Mouse (Mus musculus) testis, postnatal 14 days (tissue): ENCODE measurements around the gene Gm45062.

ENCODE experiments used
- DNase-seq: peaks from one replicate; pipeline ENCODE4 v3.0.0; 2021; ENCODE audit warnings: low spot score

Gene Gm45062

GRCm38 (mm10) chr6:8619582-8620350 is 360.5 kb downstream of the Gm45062 start:
- DNase-seq: no peak

- DNase-seq: no peak
Observed at GRCm38 (mm10) chr6:8623045-8623444, 363.8 kb downstream of the Gm45062 start.

DNA sequence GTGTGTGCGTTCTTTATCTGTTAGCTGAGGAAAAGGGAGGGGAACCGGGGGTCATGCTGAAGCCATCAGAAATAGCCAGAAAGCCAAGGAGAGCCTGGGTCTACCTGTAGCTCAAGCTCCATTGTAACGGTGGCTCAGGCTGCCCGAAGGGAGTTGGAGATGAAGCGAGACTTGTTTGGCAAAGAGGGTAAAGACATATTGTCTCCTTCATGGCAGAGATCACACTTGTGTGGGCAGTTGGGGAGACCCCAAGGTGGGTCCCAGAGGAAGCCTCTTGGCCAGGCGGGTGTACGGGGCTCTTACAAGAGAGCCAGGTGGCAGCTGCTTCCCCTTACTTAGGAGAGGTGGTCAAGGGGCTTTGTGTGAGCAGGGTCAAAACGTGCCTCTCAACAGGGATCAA is 369.0 kb downstream of the Gm45062 start:
- DNase-seq: no peak

DNA sequence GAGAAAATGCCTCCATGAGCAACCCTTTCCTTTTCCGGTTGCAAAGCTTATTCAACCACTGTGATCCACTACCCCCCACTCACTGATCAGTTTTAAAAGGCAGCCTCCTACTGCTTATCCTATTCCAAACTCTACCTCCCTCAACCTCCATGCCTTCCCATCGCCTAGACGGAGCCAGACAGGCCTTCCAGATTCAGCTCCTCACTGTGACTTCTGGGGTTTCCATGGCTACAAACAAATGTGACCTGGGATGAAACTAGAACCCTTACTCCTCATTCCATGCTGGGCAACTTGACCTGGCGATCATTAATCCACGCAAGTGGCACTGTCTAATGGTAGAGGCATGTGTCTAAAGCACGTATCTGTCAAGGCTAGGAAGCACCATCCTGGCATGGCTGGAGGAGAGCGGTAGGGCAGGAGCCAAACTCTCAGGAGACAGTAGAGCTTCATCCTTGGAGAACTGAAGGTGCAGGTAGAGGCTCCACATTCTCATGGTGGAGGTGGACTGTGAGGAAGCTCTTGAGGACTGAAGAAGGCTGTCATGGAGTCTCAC is 369.5 kb downstream of the Gm45062 start:
- DNase-seq: no peak

GRCm38 (mm10) chr6:8630531-8630930 is 371.3 kb downstream of the Gm45062 start:
- no peak for DNase-seq

GRCm38 (mm10) chr6:8631362-8631761 is 372.1 kb downstream of the Gm45062 start:
- DNase-seq: no peak

DNA sequence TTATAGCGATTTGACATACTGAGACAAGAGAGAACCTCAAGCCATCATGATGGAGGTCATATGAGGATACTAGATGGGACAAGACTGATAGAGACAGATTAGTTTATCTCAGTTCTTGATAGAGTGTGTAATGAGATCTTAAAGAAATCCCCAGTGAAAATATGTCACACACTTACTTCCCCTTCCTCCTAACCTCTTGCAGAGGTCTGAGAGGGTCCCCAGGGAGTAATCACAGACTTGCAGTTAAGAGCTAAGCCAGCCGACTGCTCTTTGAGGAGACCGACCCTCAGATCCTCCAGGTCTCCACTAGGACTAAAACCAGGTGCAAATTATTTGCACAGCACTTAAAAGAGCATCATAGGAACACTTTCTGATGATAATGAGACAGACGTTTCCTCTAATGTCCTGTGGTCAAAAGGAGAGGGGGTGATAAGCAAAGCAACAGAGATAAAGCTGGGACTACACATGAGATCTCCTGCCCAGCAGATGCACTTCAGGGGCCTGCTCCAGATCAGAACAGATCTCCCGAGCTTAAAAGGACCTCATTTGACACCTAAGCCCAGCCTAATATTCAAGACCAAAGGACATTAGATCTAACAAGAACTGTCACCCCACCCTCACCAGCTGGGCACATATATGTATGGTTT is 372.9 kb downstream of the Gm45062 start:
- no peak for DNase-seq

DNA sequence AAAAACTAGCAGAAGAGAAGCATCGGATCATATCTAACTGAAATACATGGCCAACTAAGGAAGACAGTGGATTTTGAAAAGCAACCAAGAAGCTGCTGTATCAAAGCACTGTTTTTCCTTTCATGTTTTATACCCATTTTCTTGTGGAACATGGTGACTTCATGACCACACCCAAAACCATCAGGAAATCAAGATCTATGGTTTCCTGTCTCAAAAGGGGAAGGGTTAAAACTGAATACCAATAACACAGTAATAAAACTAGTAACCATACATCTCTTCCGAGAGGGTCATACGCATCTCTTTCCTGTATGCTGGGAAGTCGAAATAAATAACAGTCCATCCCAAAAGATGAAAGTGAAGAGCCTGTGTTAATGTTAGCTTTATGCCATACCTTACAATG is 373.5 kb downstream of the Gm45062 start:
- no peak for DNase-seq

DNA sequence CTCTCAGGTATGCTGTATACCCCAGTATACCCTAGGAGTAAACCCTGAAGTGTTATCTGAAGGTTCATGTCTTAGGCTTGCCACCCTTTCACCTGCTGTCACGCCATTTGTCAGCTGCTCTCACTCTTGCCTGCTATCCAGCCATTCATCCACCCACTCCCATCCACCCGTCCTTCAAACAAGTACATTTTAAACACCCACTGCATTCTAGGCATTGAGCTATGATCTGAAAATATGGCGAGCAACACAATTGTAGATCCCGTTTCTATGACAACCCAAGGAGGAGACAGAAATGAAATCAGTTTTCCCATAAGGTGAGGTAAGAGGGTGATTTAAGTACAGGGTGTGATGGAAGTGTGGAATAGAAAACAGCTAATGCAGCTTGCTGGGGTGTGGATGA is 378.9 kb downstream of the Gm45062 start:
- DNase-seq: no peak

GRCm38 (mm10) chr6:8638899-8639298 is 379.6 kb downstream of the Gm45062 start:
- no peak for DNase-seq

DNA sequence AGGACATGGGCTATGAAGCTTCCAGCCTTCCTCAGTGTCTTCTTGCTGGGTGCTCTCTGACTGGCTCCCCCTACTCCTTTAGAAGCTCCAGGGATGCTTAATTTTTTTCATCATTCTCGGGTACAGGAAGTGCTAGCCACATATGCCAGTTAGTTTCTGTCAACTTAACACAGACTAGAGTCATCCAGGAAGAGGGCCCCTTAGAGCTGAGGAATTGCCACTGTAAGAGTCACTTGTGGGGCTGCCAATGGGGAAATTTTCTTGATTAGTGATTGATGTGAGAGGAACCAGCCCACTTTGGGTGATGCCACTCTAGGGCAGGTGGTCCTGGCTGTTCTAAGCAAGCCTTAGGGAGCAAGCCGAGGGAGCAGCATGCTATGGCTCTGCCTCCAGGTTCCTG is 380.3 kb downstream of the Gm45062 start:
- no peak for DNase-seq

DNA sequence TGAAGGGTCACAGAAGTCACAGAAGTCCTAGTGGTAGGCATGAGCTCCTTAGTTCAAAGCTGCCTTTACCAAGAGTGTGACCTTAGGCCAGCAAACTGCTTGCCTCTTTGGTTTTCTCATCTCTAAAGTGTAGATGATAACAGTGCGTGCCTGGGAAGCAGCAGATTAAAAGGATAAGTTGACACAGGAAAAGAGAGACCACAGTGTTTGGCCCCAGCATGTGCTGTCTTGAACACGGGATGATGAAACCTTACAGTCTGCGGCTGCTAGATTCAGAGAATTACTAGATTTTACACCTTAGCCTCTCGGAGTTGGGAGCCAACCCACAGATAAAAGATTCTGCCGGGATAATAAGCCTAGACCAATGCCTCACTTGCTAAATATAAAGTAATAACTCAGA is 381.6 kb downstream of the Gm45062 start:
- DNase-seq: no peak

- no peak for DNase-seq
Observed at GRCm38 (mm10) chr6:8644703-8645102, 385.5 kb downstream of the Gm45062 start.

DNA sequence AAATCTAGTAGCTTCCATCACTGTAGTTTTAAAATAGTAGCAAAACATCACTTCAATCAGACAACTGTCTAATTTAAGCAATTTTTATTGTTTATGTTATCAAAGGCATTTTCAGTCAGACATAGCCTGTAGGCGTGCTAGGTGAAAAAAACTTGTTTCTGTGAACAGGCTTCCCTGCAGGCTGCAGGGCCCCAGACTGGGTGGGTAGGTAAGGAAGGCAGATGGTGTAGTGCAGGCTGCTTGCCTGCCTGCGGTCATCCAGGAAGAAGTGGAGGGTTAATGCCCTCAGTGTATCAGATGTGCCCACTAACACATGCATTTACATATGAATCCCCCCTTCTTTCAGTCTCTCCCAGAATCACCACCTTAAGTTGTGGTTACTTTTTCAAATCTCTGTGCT is 386.5 kb downstream of the Gm45062 start:
- DNase-seq: no peak
